Comparison of ENCODE assay signal across 9 mouse cellular contexts in genomic region chr10:120130621-120131020, GRCm38 (mm10). TPM values are rescaled to one million over a fixed set of nuclear protein-coding genes. Genes with fewer than 3 reads are reported as not detected.
A peak's percentile ranks its signal among the peaks of the same experiment; 100 is the strongest.
DNase-seq lines count a peak whose midpoint lies in the region; ATAC-seq and TF ChIP-seq lines count a peak whose summit lies in the region.
"Had no signal": no experiment of that assay in that cellular context is flagged by ENCODE, and none has a peak within 500 bp of the region (broad histone marks: within the 10 kb centered on the region; RNA-seq: fewer than 3 reads in every experiment).

No protein-coding gene starts in this region.

- WGBS in lung, embryonic 14.5 days = 60% methylated on average over 16 of the region's 16 CpGs
- WGBS in lung, adult 2 months = 63% methylated on average over 16 of the region's 16 CpGs

- DNase-seq in cerebellum, adult 18-20 months = peak; percentile 7 to 9
- DNase-seq in cerebellum, adult 9-10 months = no peak
- peak; percentile 78 for DNase-seq in lung, embryonic 14.5 days
- no peak for DNase-seq in lung, adult 2 months
- peak; percentile 32 for DNase-seq in embryo, embryonic 9.5 days (ENCODE audit: extremely low spot score)
- DNase-seq in layer of hippocampus, adult 18-20 months (ENCODE audit: low spot score in 2 of 2) = peak; percentile 51 to 78
- peak; percentile 58 for DNase-seq in lung, postnatal 36 days
- peak; percentile 64 for DNase-seq in splenic B cell, adult 2 months (ENCODE audit: low read depth, low spot score)

- peak; percentile 69 for TF ChIP-seq CTCF in lung, embryonic 14.5 days (IDR thresholded peaks at IDR 0.05; ENCODE audit: low read depth)
- TF ChIP-seq CTCF in lung, adult 2 months (IDR thresholded peaks at IDR 0.05; ENCODE audit: insufficient read depth, low read length) = no peak

- no peaks in the 10 kb centered on the region for H3K36me3 ChIP-seq in lung, embryonic 14.5 days (ENCODE audit: insufficient read depth)
- no peaks in the 10 kb centered on the region for H3K36me3 ChIP-seq in splenic B cell, adult 2 months (ENCODE audit: control insufficient read depth, insufficient read depth, low read length, poor library complexity, severe bottlenecking)
- H3K36me3 ChIP-seq: neural tube, embryonic 13.5 days had no signal

- H3K27ac ChIP-seq in lung, embryonic 14.5 days (ENCODE audit: low read depth) = no peak overlapping the region
- H3K27ac ChIP-seq: neural tube, embryonic 13.5 days had no signal

- no peak overlapping the region for H3K4me2 ChIP-seq in lung, embryonic 14.5 days
- H3K4me2 ChIP-seq: neural tube, embryonic 13.5 days had no signal

- no peaks in the 10 kb centered on the region for H3K27me3 ChIP-seq in lung, embryonic 14.5 days (ENCODE audit: insufficient read depth, low read length)
- H3K27me3 ChIP-seq in splenic B cell, adult 2 months (ENCODE audit: control insufficient read depth, insufficient read depth, low read length, poor library complexity, severe bottlenecking) = no peaks in the 10 kb centered on the region
- H3K27me3 ChIP-seq: neural tube, embryonic 13.5 days had no signal

- H3K9ac ChIP-seq in lung, embryonic 14.5 days = no peak overlapping the region
- H3K9ac ChIP-seq: neural tube, embryonic 13.5 days had no signal

- H3K9me3 ChIP-seq in lung, embryonic 14.5 days (ENCODE audit: low read depth, low read length) = no peaks in the 10 kb centered on the region
- H3K9me3 ChIP-seq: neural tube, embryonic 13.5 days had no signal

- ATAC-seq in lung, embryonic 14.5 days (ENCODE audit: insufficient read depth) = 0 out of 2 replicates have a peak, but pooled peaks have one; percentile 31

- no peak for TF ChIP-seq POLR2A in lung, adult 2 months (IDR thresholded peaks at IDR 0.05; ENCODE audit: borderline replicate concordance, extremely low read depth, low read depth, low read length)

- H3K4me3 ChIP-seq in lung, embryonic 14.5 days (ENCODE audit: low read depth, low read length) = no peak overlapping the region
- no peak overlapping the region for H3K4me3 ChIP-seq in lung, adult 2 months (replicated peaks; ENCODE audit: extremely low read depth, low read depth, low read length)
- H3K4me3 ChIP-seq: neural tube, embryonic 13.5 days had no signal

- H3K4me1 ChIP-seq in lung, embryonic 14.5 days (ENCODE audit: insufficient read depth) = no peaks in the 10 kb centered on the region
- no peaks in the 10 kb centered on the region for H3K4me1 ChIP-seq in lung, adult 2 months (ENCODE audit: control insufficient read depth, insufficient read depth, low read length)

RNA-seq across cellular contexts. Expression of gene Helb, which starts 17.8 kb away (rescaled TPM):
- polyA plus RNA-seq in lung, embryonic 14.5 days (2014; fragmentation: Nextera tagmentation; extraction: Ambion mirVana) = 4.7 and 5.4 TPM in 2 replicates
- polyA plus RNA-seq in lung, adult 2 months (2012; rRNA removed) = 4.6 and 5.8 TPM in 2 replicates
- 1 to 10 TPM; 3.7 to 3.8 TPM for total RNA-seq in layer of hippocampus, adult 18-20 months (2021)

Comparison
In these comparisons a context has a peak if more than half of its experiments do, and no peak if none do; other contexts are left out.
1. DNase-seq: peak in cerebellum, adult 18-20 months (2 of 2), lung, embryonic 14.5 days (single experiment), embryo, embryonic 9.5 days (single experiment), layer of hippocampus, adult 18-20 months (2 of 2), lung, postnatal 36 days (single experiment) and splenic B cell, adult 2 months (single experiment); none in cerebellum, adult 9-10 months (single experiment) and lung, adult 2 months (single experiment).